ENCODE assay signal across 17 mouse cellular contexts in the genomic region with DNA sequence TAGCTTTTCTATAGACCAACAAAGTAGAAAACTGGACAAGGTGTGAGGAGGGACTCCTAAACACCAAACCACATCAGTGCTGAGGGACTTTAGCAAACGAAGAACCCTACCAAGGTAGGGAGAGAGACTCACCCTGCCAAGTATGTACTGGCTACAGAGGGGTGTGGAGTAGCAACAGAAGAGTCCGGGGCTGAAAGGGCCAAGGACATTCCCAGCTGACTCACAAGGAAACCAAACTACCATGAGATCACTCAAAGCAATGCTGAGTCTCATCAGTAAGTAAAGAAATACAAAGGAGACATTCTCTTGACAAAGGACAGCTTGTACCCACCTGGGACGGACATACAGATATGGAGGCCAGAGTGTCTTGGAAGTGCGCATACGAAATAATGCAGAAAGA. TPM values are rescaled to one million over a fixed set of nuclear protein-coding genes. Genes with fewer than 3 reads are reported as not detected.
DNase-seq lines count a peak whose midpoint lies in the region.
"Had no signal": no experiment of that assay in that cellular context is flagged by ENCODE, and none has a peak within 500 bp of the region (broad histone marks: within the 10 kb centered on the region; RNA-seq: fewer than 3 reads in every experiment).

No protein-coding gene starts in this region.

- peak; percentile 73 to 83 for DNase-seq in adrenal gland, adult (ENCODE audit: inconsistent age in 2 of 2, low spot score in 1 of 2)
- no peak for DNase-seq in adrenal gland, postnatal 4 days (ENCODE audit: low spot score in 2 of 2)
- DNase-seq in adrenal gland, adult 8-10 months: peak; percentile 48
- DNase-seq in adrenal gland, postnatal 14 days: peak; percentile 40
- DNase-seq in adrenal gland, postnatal 36 days: peak; percentile 46 to 59
- DNase-seq in ovary, adult 18-20 months (ENCODE audit: low spot score): no peak
- no peak for DNase-seq in cerebellum, postnatal 36 days
- no peak for DNase-seq in layer of hippocampus, adult 18-20 months (ENCODE audit: low spot score in 2 of 2)
- DNase-seq: B cell, adult 2 months; cerebellum, adult 11 months; cerebellum, adult 18-20 months; cerebellum, adult 8-10 months; cerebellum, adult 9-11 months; cerebellum, postnatal 14 days; forebrain, postnatal 0 days had no signal

RNA-seq across cellular contexts. Expression of gene Asb18, which starts 5.9 kb away (rescaled TPM):
- total RNA-seq in adrenal gland, postnatal 4 days (2021): under 1 TPM in 1 of 2 experiments, not detected in 1; 0.28 TPM
- not detected for total RNA-seq in adrenal gland, adult 8-10 months (2022)
- total RNA-seq in adrenal gland, postnatal 14 days (2021): not detected in 2 replicates
- total RNA-seq in adrenal gland, postnatal 36 days (2021): not detected
- total RNA-seq in layer of hippocampus, adult 18-20 months (2021): 1 to 10 TPM; 2.3 TPM
- total RNA-seq: adrenal gland, adult 18-20 months; CH12.LX had no signal

Comparison
In these comparisons a context has a peak if more than half of its experiments do, and no peak if none do; other contexts are left out.
1. DNase-seq: peak in adrenal gland, adult (2 of 2), adrenal gland, adult 8-10 months (single experiment), adrenal gland, postnatal 14 days (single experiment) and adrenal gland, postnatal 36 days (2 of 2); none in adrenal gland, postnatal 4 days (0 of 2), ovary, adult 18-20 months (single experiment), cerebellum, postnatal 36 days (0 of 2) and layer of hippocampus, adult 18-20 months (0 of 2).